Mouse (Mus musculus) mammary gland, adult 2 months (tissue): Measurements from ENCODE around the gene Med12l. TPM values are rescaled to one million over a fixed set of nuclear protein-coding genes. Genes with fewer than 3 reads are reported as not detected.

Experiments
- polyA plus RNA-seq: library from polyadenylated mRNA; depleted of rRNA; stranded (reverse); fragments of >200 nt; gene quantifications from 2 replicates; pipeline ENCODE4 v1.2.3, GENCODE M21; 2012; ENCODE audit warnings: low replicate concordance; rRNA removed

Med12l gene
- polyA plus RNA-seq: 2.0 and 4.9 TPM in 2 replicates

DNA sequence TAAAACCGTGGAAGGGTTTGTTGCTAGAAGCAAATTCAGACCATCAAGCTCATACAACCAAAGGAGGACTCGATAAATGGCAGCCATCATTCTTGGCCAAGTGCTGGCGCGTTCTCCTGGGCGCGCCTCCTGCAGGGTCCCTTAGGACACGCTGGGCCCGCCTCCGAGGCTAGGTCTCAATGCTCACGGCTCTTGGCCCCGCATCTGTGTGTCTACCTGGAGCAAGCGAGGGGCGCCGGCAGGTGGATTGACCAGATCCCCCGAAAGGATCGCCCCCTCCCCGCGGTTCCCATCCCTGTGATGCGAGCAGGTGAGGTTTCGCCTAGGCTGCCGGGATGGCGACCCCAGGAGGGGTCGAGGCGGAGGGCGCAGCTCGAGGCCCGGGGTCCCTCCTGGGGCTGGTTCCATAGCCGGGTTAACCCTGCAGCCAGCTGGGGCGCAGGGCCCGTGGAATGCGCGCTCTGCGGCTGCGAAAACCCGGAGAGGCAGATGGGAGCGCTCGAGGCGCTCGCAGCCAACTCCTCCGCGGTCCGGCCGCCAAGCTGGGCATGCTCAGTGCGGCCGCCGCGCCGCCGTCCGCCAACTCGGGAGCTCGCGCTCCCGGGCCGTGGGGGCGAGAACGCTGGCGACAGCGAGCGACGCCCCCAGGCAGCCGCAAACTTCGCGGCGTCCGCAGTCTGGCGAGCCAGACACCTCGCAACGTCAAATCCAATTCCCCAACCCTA lies at the start of gene Med12l:
Med12l (plus strand) TSS at position 555 of the 725 bp plus-strand sequence.

DNA sequence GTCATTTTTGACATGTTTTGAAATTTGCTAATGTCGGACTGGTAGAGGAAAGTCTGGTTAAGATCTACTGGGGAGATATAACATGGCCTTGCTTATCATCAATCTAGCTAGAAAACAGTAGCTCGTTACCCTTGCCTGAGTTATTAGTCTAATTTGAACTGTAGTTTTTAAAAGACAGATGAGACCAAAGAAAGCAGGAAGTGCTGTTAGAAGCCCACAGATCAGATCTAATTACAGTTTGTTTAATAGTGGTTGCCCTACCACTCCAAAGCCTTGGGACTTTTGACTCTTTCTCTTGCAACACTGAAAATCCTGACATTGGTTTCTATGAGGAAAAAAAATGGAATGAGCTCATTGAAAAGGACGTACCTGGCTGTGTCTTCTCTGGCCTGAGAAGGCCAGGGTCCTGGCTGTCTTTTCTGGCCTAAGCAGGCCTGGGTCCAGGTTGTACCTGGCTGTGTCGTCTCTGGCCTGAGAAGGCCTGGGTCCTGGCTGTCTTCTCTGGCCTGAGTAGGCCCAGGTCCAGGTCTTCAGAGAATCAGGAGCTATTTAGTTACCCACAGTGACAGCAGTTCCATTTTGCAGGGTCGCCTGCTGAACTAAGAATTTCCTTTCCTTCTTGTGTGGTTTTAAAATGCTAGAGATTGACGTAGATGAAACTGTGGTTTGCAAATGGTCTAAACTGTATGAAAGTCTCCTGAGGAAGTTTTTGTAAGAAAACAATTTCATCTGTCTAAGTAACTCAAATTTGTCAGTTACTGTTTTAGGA lies 95.8 kb downstream of the Med12l start, which contains the start of gene Gpr171:
Gpr171 (minus strand) TSS at position 604 of the 769 bp plus-strand sequence.

DNA sequence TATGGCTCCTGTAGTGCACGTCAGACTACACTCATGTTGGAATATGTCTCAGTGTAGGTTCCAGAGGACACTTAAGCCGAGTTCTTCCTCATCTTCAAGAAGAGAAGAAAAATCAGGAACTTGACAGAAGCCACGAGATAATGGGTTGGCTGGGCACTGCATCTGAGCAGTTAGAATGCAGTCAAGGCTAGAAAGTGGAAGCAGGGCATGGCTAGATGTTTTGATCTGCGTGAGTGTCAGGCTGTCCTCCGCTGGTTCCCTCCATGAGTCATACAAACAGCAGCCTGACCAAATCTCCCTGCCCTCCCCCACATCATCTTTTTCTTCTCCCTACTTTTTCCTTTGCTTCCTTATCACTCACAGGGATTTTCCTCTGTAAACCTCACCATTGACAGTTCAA lies 147.8 kb downstream of the Med12l start, which contains the start of gene P2ry14:
P2ry14 (minus strand) TSS at position 195 of the 400 bp plus-strand sequence.

GRCm38 (mm10) chr3:59194938-59195337 lies 189.3 kb downstream of the Med12l start, which contains the start of gene Gpr87:
Gene Gpr87 (minus strand): TSS chr3:59195104.

GRCm38 (mm10) chr3:59210727-59211126 lies 205.1 kb downstream of the Med12l start, which contains the start of gene P2ry13:
Gene P2ry13 (minus strand): TSS chr3:59210882.

GRCm38 (mm10) chr3:59262704-59263103 lies 257.1 kb downstream of the Med12l start, which contains the start of gene P2ry12:
Gene P2ry12 (minus strand): TSS chr3:59262871.

GRCm38 (mm10) chr3:59344065-59344905 lies 338.7 kb downstream of the Med12l start, which contains the start of gene Igsf10:
Gene Igsf10 (minus strand): TSS chr3:59344394.

Other genes starting within 250 kb of the Med12l start
- gene Mindy4b-ps, start 183.5 kb upstream of the Med12l start, polyA plus RNA-seq: not detected in 2 replicates
- not detected in 2 replicates for gene Clrn1, start 120.5 kb upstream of the Med12l start, polyA plus RNA-seq
- gene Gpr171, start 96.0 kb downstream of the Med12l start, polyA plus RNA-seq: 3.5 and 5.2 TPM in 2 replicates
- 3.0 and 5.6 TPM in 2 replicates for gene P2ry14, start 147.8 kb downstream of the Med12l start, polyA plus RNA-seq
- gene Gpr87, start 189.3 kb downstream of the Med12l start, polyA plus RNA-seq: 0.10 and 1.3 TPM in 2 replicates
- gene P2ry13, start 205.1 kb downstream of the Med12l start, polyA plus RNA-seq: 4.7 and 7.5 TPM in 2 replicates